Mouse (Mus musculus) neural tube, embryonic 10.5 days (tissue): Measurements from ENCODE around the gene Pip4k2a.

Source experiments
- DNase-seq: peaks from one replicate; pipeline ENCODE4 v3.0.0-alpha.2; 2017; ENCODE audit warnings: low spot score; ENCODE audit errors: extremely low spot score

Pip4k2a gene

GRCm38 (mm10) chr2:18982581-18982980, 15.3 kb downstream of the Pip4k2a start:
- DNase-seq: no peak

GRCm38 (mm10) chr2:18979675-18980074, 18.3 kb downstream of the Pip4k2a start:
- DNase-seq: no peak

GRCm38 (mm10) chr2:18979046-18979445, 18.9 kb downstream of the Pip4k2a start:
- no peak for DNase-seq

GRCm38 (mm10) chr2:18977201-18977805, 20.6 kb downstream of the Pip4k2a start:
- no peak for DNase-seq

GRCm38 (mm10) chr2:18976175-18976574, 21.8 kb downstream of the Pip4k2a start:
- DNase-seq: no peak

- DNase-seq: no peak
These were observed 22.9 kb downstream of the Pip4k2a start for GRCm38 (mm10) chr2:18974882-18975645.

GRCm38 (mm10) chr2:18971564-18971963, 26.4 kb downstream of the Pip4k2a start:
- no peak for DNase-seq

- DNase-seq: no peak
These were observed 27.5 kb downstream of the Pip4k2a start for GRCm38 (mm10) chr2:18970461-18970860.

- DNase-seq: no peak
These were observed 28.8 kb downstream of the Pip4k2a start for GRCm38 (mm10) chr2:18969066-18969681.

- no peak for DNase-seq
These were observed 30.4 kb downstream of the Pip4k2a start for GRCm38 (mm10) chr2:18967451-18968063.

GRCm38 (mm10) chr2:18966566-18966965, 31.4 kb downstream of the Pip4k2a start:
- no peak for DNase-seq

GRCm38 (mm10) chr2:18965950-18966349, 32.0 kb downstream of the Pip4k2a start:
- no peak for DNase-seq

GRCm38 (mm10) chr2:18965108-18965507, 32.8 kb downstream of the Pip4k2a start:
- DNase-seq: no peak

GRCm38 (mm10) chr2:18963286-18964040, 34.5 kb downstream of the Pip4k2a start:
- no peak for DNase-seq

- DNase-seq: no peak
These were observed 35.4 kb downstream of the Pip4k2a start for GRCm38 (mm10) chr2:18962502-18962901.

GRCm38 (mm10) chr2:18960376-18960973, 37.5 kb downstream of the Pip4k2a start:
- DNase-seq: no peak

GRCm38 (mm10) chr2:18959558-18959957, 38.4 kb downstream of the Pip4k2a start:
- no peak for DNase-seq

- no peak for DNase-seq
These were observed 38.9 kb downstream of the Pip4k2a start for GRCm38 (mm10) chr2:18959008-18959407.

- no peak for DNase-seq
These were observed 39.4 kb downstream of the Pip4k2a start for GRCm38 (mm10) chr2:18958501-18958900.

- no peak for DNase-seq
These were observed 39.9 kb downstream of the Pip4k2a start for GRCm38 (mm10) chr2:18958044-18958443.

- no peak for DNase-seq
These were observed 40.5 kb downstream of the Pip4k2a start for GRCm38 (mm10) chr2:18957459-18957858.
